Mouse (Mus musculus): ENCODE results near the gene Smyd3. TPM values are rescaled to one million over a fixed set of nuclear protein-coding genes. Genes with fewer than 3 reads are reported as not detected.

The Smyd3 gene
- polyA plus RNA-seq, 1 experiment = 3.0 TPM

- peaks cover 16% of the 10 kb centered on the region for H3K4me1 ChIP-seq (ENCODE audit: control insufficient read depth, insufficient read depth, insufficient read length, low read length)
- peak overlapping the region; percentile 83 for H3K4me3 ChIP-seq (ENCODE audit: insufficient read depth, low read depth, low read length)
- 0 out of 2 replicates have a peak overlapping the region, but pooled peaks have one; percentile 10 for H3K27ac ChIP-seq (replicated peaks; ENCODE audit: low read depth, low read length)
Observed at GRCm38 (mm10) chr1:179547176-179547575, 29.3 kb upstream of the Smyd3 start.

GRCm38 (mm10) chr1:179546551-179546917 is 28.7 kb upstream of the Smyd3 start:
- Histone ChIP-seq H3K4me1 (ENCODE audit: control insufficient read depth, insufficient read depth, insufficient read length, low read length) (peaks cover 14% of the 10 kb centered on the region), H3K27ac (replicated peaks; ENCODE audit: low read depth, low read length) (peak overlapping the region; percentile 60), H3K4me3 (ENCODE audit: insufficient read depth, low read depth, low read length) (peak overlapping the region; percentile 83)

- peak within 1 kb of the TSS; percentile 83 for H3K4me3 ChIP-seq (ENCODE audit: insufficient read depth, low read depth, low read length)
- peaks cover 14% of the 10 kb centered on the region for H3K4me1 ChIP-seq (ENCODE audit: control insufficient read depth, insufficient read depth, insufficient read length, low read length)
- H3K27ac ChIP-seq (replicated peaks; ENCODE audit: low read depth, low read length) = peak within 1 kb of the TSS; percentile 60
Observed at GRCm38 (mm10) chr1:179545768-179546550, 28.1 kb upstream of the Smyd3 start, which contains the start of the genes Tfb2m and Cnst. Gene Tfb2m, minus strand, starts transcription at chr1:179546267. Gene Cnst, plus strand, starts transcription at chr1:179546370.

GRCm38 (mm10) chr1:179541502-179541901 is 23.7 kb upstream of the Smyd3 start:
- H3K27ac ChIP-seq (replicated peaks; ENCODE audit: low read depth, low read length) = no peak overlapping the region
- peaks cover 5% of the 10 kb centered on the region; the same call in 1 of the 2 replicates for H3K4me1 ChIP-seq (ENCODE audit: control insufficient read depth, insufficient read depth, insufficient read length, low read length)
- H3K4me3 ChIP-seq (ENCODE audit: insufficient read depth, low read depth, low read length) = no peak overlapping the region

- H3K4me1 ChIP-seq (ENCODE audit: control insufficient read depth, insufficient read depth, insufficient read length, low read length) = peaks cover 2% of the 10 kb centered on the region; the same call in 1 of the 2 replicates
- H3K4me3 ChIP-seq (ENCODE audit: insufficient read depth, low read depth, low read length) = no peak overlapping the region
- H3K27ac ChIP-seq (replicated peaks; ENCODE audit: low read depth, low read length) = no peak overlapping the region
Observed at GRCm38 (mm10) chr1:179539887-179540286, 22.0 kb upstream of the Smyd3 start.

GRCm38 (mm10) chr1:179539054-179539453 is 21.2 kb upstream of the Smyd3 start:
- no peak overlapping the region for H3K27ac ChIP-seq (replicated peaks; ENCODE audit: low read depth, low read length)
- no peak overlapping the region for H3K4me3 ChIP-seq (ENCODE audit: insufficient read depth, low read depth, low read length)
- no peaks in the 10 kb centered on the region for H3K4me1 ChIP-seq (ENCODE audit: control insufficient read depth, insufficient read depth, insufficient read length, low read length)

- Histone ChIP-seq H3K4me1 (ENCODE audit: control insufficient read depth, insufficient read depth, insufficient read length, low read length) (no peaks in the 10 kb centered on the region), H3K4me3 (ENCODE audit: insufficient read depth, low read depth, low read length) (no peak overlapping the region), H3K27ac (replicated peaks; ENCODE audit: low read depth, low read length) (no peak overlapping the region)
Observed at GRCm38 (mm10) chr1:179519901-179520300, 2.1 kb upstream of the Smyd3 start.

GRCm38 (mm10) chr1:179516941-179517712 is 714 bp downstream of the Smyd3 start:
- Histone ChIP-seq H3K4me3 (ENCODE audit: insufficient read depth, low read depth, low read length) (peak overlapping the region; percentile 80), H3K4me1 (ENCODE audit: control insufficient read depth, insufficient read depth, insufficient read length, low read length) (no peaks in the 10 kb centered on the region), H3K27ac (replicated peaks; ENCODE audit: low read depth, low read length) (no peak overlapping the region)

- no peaks in the 10 kb centered on the region for H3K4me1 ChIP-seq (ENCODE audit: control insufficient read depth, insufficient read depth, insufficient read length, low read length)
- no peak overlapping the region for H3K27ac ChIP-seq (replicated peaks; ENCODE audit: low read depth, low read length)
Observed at GRCm38 (mm10) chr1:179511895-179512294, 5.9 kb downstream of the Smyd3 start.

GRCm38 (mm10) chr1:179510546-179511340 is 7.1 kb downstream of the Smyd3 start:
- Histone ChIP-seq H3K4me1 (ENCODE audit: control insufficient read depth, insufficient read depth, insufficient read length, low read length) (no peaks in the 10 kb centered on the region), H3K27ac (replicated peaks; ENCODE audit: low read depth, low read length) (no peak overlapping the region), H3K4me3 (ENCODE audit: insufficient read depth, low read depth, low read length) (no peak overlapping the region)

More at GRCm38 (mm10) chr1:179511895-179512294, 5.9 kb downstream of the Smyd3 start:
- no peak overlapping the region for H3K4me3 ChIP-seq (ENCODE audit: insufficient read depth, low read depth, low read length)

- no peak overlapping the region for H3K4me3 ChIP-seq (ENCODE audit: insufficient read depth, low read depth, low read length)
- H3K27ac ChIP-seq (replicated peaks; ENCODE audit: low read depth, low read length) = no peak overlapping the region
- H3K4me1 ChIP-seq (ENCODE audit: control insufficient read depth, insufficient read depth, insufficient read length, low read length) = no peaks in the 10 kb centered on the region
Observed at GRCm38 (mm10) chr1:179506530-179507315, 11.1 kb downstream of the Smyd3 start.

GRCm38 (mm10) chr1:179502565-179502964 is 15.3 kb downstream of the Smyd3 start:
- Histone ChIP-seq H3K4me3 (ENCODE audit: insufficient read depth, low read depth, low read length) (no peak overlapping the region), H3K27ac (replicated peaks; ENCODE audit: low read depth, low read length) (no peak overlapping the region), H3K4me1 (ENCODE audit: control insufficient read depth, insufficient read depth, insufficient read length, low read length) (no peaks in the 10 kb centered on the region)

- H3K4me3 ChIP-seq (ENCODE audit: insufficient read depth, low read depth, low read length) = no peak overlapping the region
- H3K27ac ChIP-seq (replicated peaks; ENCODE audit: low read depth, low read length) = no peak overlapping the region
- no peaks in the 10 kb centered on the region for H3K4me1 ChIP-seq (ENCODE audit: control insufficient read depth, insufficient read depth, insufficient read length, low read length)
Observed at GRCm38 (mm10) chr1:179499257-179499656, 18.6 kb downstream of the Smyd3 start.

GRCm38 (mm10) chr1:179492908-179493307 is 24.9 kb downstream of the Smyd3 start:
- Histone ChIP-seq H3K27ac (replicated peaks; ENCODE audit: low read depth, low read length) (no peak overlapping the region), H3K4me3 (ENCODE audit: insufficient read depth, low read depth, low read length) (no peak overlapping the region)

More at GRCm38 (mm10) chr1:179492908-179493307, 24.9 kb downstream of the Smyd3 start:
- peaks cover 3% of the 10 kb centered on the region; the same call in 1 of the 2 replicates for H3K4me1 ChIP-seq (ENCODE audit: control insufficient read depth, insufficient read depth, insufficient read length, low read length)

All from brown adipose tissue, adult 24 weeks (tissue).